ENCODE assay signal across 14 mouse cellular contexts in the genomic region with DNA sequence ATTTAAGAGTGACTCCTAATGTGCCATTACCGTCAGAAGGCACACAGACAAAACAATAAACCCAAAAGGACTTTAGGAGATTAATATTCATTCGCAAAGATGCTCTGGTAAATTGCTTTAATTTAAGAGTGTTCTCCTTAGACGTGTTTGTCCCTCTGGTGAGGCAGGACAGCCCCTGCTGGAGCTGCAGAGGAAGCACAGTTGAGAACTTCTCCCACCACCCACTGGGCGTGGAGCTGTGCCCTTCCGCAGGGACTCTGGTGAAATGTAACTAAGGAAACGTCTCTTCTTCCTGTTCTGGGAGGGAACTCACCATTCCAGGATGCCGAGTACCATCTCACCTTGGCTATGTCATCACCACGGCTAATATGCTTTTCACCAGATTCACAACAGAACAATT. TPM values are rescaled to one million over a fixed set of nuclear protein-coding genes. Genes with fewer than 3 reads are reported as not detected.
A peak's percentile ranks its signal among the peaks of the same experiment; 100 is the strongest.
DNase-seq lines count a peak whose midpoint lies in the region.
"Had no signal": no experiment of that assay in that cellular context is flagged by ENCODE, and none has a peak within 500 bp of the region (broad histone marks: within the 10 kb centered on the region; RNA-seq: fewer than 3 reads in every experiment).

No protein-coding gene starts in this region.

- DNase-seq in kidney, postnatal 4 days: peak; percentile 26 to 35
- no peak for DNase-seq in kidney, adult 18-20 months
- DNase-seq in 416B (ENCODE audit: low read depth) (peak; percentile 66), NIH3T3 (ENCODE audit: low read depth) (peak; percentile 55)
- peak; percentile 35 to 48 for DNase-seq in lung, postnatal 4 days
- DNase-seq in adrenal gland, adult 2 months: no peak
- no peak for DNase-seq in gastrocnemius, postnatal 4 days (ENCODE audit: low spot score in 2 of 2)
- DNase-seq: cerebellum, adult 18-20 months; gastrocnemius, postnatal 14 days; layer of hippocampus, postnatal 36 days; thymus, postnatal 14 days had no signal

RNA-seq across cellular contexts. Expression of a gene that starts 1.5 kb away (rescaled TPM):
- 1 to 10 TPM; 3.0 to 4.8 TPM for total RNA-seq in adrenal gland, adult 2 months (2021)
- 0.08 and 0.23 TPM in 2 replicates for polyA plus RNA-seq in adrenal gland, adult 2 months (2012; rRNA removed)
- under 1 TPM in 1 of 2 experiments, not detected in 1; 0.05 TPM for total RNA-seq in gastrocnemius, postnatal 4 days (2021)
- total RNA-seq: gastrocnemius, postnatal 14 days; layer of hippocampus, postnatal 36 days had no signal
- polyA plus RNA-seq: hindbrain, embryonic 11.5 days; lung, embryonic 15.5 days; neural tube, embryonic 13.5 days had no signal

RNA-seq across cellular contexts. Expression of a gene that starts 39.3 kb away (rescaled TPM):
- total RNA-seq in adrenal gland, adult 2 months (2021): 1 to 10 TPM in 1 of 2 experiments, not detected in 1; 1.1 TPM
- polyA plus RNA-seq in adrenal gland, adult 2 months (2012; rRNA removed): not detected in 2 replicates
- under 1 TPM in 1 of 2 experiments, not detected in 1; 0.23 TPM for total RNA-seq in gastrocnemius, postnatal 4 days (2021)
- total RNA-seq: gastrocnemius, postnatal 14 days; layer of hippocampus, postnatal 36 days had no signal
- polyA plus RNA-seq: neural tube, embryonic 13.5 days had no signal

Comparison
In these comparisons a context has a peak if more than half of its experiments do, and no peak if none do; other contexts are left out.
1. DNase-seq: peak in kidney, postnatal 4 days (2 of 2), 416B (single experiment), NIH3T3 (single experiment) and lung, postnatal 4 days (2 of 2); none in kidney, adult 18-20 months (single experiment), adrenal gland, adult 2 months (single experiment) and gastrocnemius, postnatal 4 days (0 of 2).